Mouse (Mus musculus) brain, embryonic 14.5 days (tissue): ENCODE measurements at regions not wholly inside any gene's neighbourhood (a gene's known extent, or its start where the extent isn't known, plus 50 kb on each side); places are given as distances from the start of the nearest gene placed in this dataset.

Source experiments
- CTCF ChIP-seq: fragments of 200-500 bp; IDR thresholded peaks from 2 replicates; pipeline ENCODE4 v1.5.1; 2012; ENCODE audit warnings: inconsistent platforms, mild to moderate bottlenecking, moderate library complexity, borderline replicate concordance; ENCODE audit not compliant: insufficient read depth, insufficient read length; ENCODE audit errors: extremely low read depth
- POLR2A ChIP-seq: fragments of 200-500 bp; IDR thresholded peaks from 2 replicates; pipeline ENCODE4 v1.6.1; 2012; ENCODE audit warnings: mild to moderate bottlenecking, inconsistent platforms, borderline replicate concordance; ENCODE audit not compliant: poor library complexity, insufficient read depth, insufficient read length, severe bottlenecking; ENCODE audit errors: extremely low read depth

- TF ChIP-seq CTCF (no peak), POLR2A (no peak)
Measured at GRCm38 (mm10) chr3:39208651-39209050, 321.9 kb downstream of the Fat4 start.
